Mouse (Mus musculus) liver, embryonic 14.5 days (tissue): ENCODE data around the gene Nectin2. TPM values are rescaled to one million over a fixed set of nuclear protein-coding genes. Genes with fewer than 3 reads are reported as not detected.
A peak's percentile ranks its signal among the peaks of the same experiment; 100 is the strongest.
"Not testable (repeated sequence)": the region's sequence is repeated elsewhere in the genome, so short reads cannot be mapped to it uniquely, and the experiment has no call there.

ENCODE experiments used
- ATAC-seq: fragments of 200-750 bp; cut with Nextera tagmentation; 2 replicates; pipeline ENCODE4 v1.8.0; 2017; ENCODE audit warnings: moderate number of reproducible peaks, mild to moderate bottlenecking, moderate library complexity; ENCODE audit not compliant: insufficient read depth
- DNase-seq, 3 experiments: peaks; one replicate each; pipeline ENCODE4 v3.0.0-alpha.2; 2012 to 2013; ENCODE audit warnings: low read depth in 3 of 3, low spot score in 3 of 3
- H3K27ac ChIP-seq: fragments of 300-500 bp; sonication (generic); 2 replicates; pipeline ENCODE4 v1.5.1; 2014; ENCODE audit warnings: moderate library complexity, mild to moderate bottlenecking, control low read depth, inconsistent platforms
- H3K27me3 ChIP-seq: fragments of 300-500 bp; sonication (generic); 2 replicates; pipeline ENCODE4 v1.6.1; 2014; ENCODE audit warnings: mild to moderate bottlenecking, low read length, moderate library complexity; ENCODE audit not compliant: control insufficient read depth, insufficient read depth
- H3K36me3 ChIP-seq: fragments of 300-500 bp; sonication (generic); replicated peaks from 2 replicates; pipeline ENCODE4 v1.6.1; 2014; ENCODE audit warnings: low read depth; ENCODE audit not compliant: control insufficient read depth, insufficient read depth
- H3K4me1 ChIP-seq, 2 experiments: fragments of 200-500 bp in 1 of 2; fragments of 300-500 bp in 1 of 2; sonication (generic) in 1 of 2; replicated peaks; 2 replicates each; pipeline ENCODE4 v1.6.1; 2012 to 2014; ENCODE audit warnings: antibody characterized with exemption in 1 of 2, inconsistent platforms in 1 of 2, low read length in 1 of 2; ENCODE audit not compliant: control insufficient read depth in 2 of 2, insufficient read depth in 2 of 2
- H3K4me2 ChIP-seq: fragments of 300-500 bp; sonication (generic); 2 replicates; pipeline ENCODE4 v1.6.1; 2014; ENCODE audit warnings: low read depth, mild to moderate bottlenecking, control low read depth, moderate library complexity
- H3K4me3 ChIP-seq, 2 experiments: fragments of 200-500 bp in 1 of 2; fragments of 300-500 bp in 1 of 2; sonication (generic) in 1 of 2; 2 replicates each; pipeline ENCODE4 v1.5.1; 2012 to 2014; ENCODE audit warnings: low read depth in 2 of 2, low read length in 2 of 2, mild to moderate bottlenecking in 2 of 2, control low read depth in 1 of 2, inconsistent platforms in 1 of 2, moderate library complexity in 1 of 2; ENCODE audit not compliant: insufficient read depth in 1 of 2
- H3K9ac ChIP-seq: fragments of 300-500 bp; sonication (generic); replicated peaks from 2 replicates; pipeline ENCODE4 v1.6.1; 2014; ENCODE audit warnings: mild to moderate bottlenecking, control low read depth, moderate library complexity
- H3K9me3 ChIP-seq: fragments of 300-500 bp; sonication (generic); 2 replicates; pipeline ENCODE4 v1.6.1; 2016; ENCODE audit warnings: low read length, mixed read lengths; ENCODE audit not compliant: control insufficient read depth
- CTCF ChIP-seq: IDR thresholded peaks from 2 replicates; pipeline ENCODE4 v1.5.1; 2016; ENCODE audit warnings: antibody characterized with exemption, low read depth, control low read depth
- EP300 ChIP-seq: IDR thresholded peaks from 2 replicates; pipeline ENCODE4 v1.6.1; 2016; ENCODE audit warnings: antibody characterized with exemption, low read depth
- WGBS: fragments of 180-500 bp; shearing (Covaris S2); extraction: QIAGEN DNeasy Blood & Tissue Kit; methylation state at CpG from one replicate; pipeline ENCODE4 v1.1.7; 2014; ENCODE audit not compliant: insufficient replicate concordance; 5-methylcytosine and 5-hydroxymethylcytosine counted together
- polyA plus RNA-seq, 2 experiments: library from polyadenylated mRNA; depleted of rRNA in 1 of 2; stranded (reverse) in 1 of 2; unstranded in 1 of 2; fragments of >200 nt; fragmentation: Nextera tagmentation in 1 of 2; extraction: Ambion mirVana in 1 of 2; gene quantifications; 2 replicates each; pipeline versions ENCODE4 v1.2.1 to v1.2.3; 2012 to 2014

Nectin2 gene
- polyA plus RNA-seq, 2 experiments: 7.8 to 10.2 TPM

GRCm38 (mm10) chr7:19792701-19793630 lies 42.7 kb upstream of the Nectin2 start:
- DNase-seq (no peak), ATAC-seq (no peak)
- H3K9ac ChIP-seq: no peak overlapping the region
- no peaks in the 10 kb centered on the region for H3K36me3 ChIP-seq
- 59% methylated on average over 19 of the region's 19 CpGs for WGBS
- H3K4me3 ChIP-seq: no peak overlapping the region
- H3K9me3 ChIP-seq: no peaks in the 10 kb centered on the region
- H3K4me2 ChIP-seq: no peak overlapping the region
- H3K27me3 ChIP-seq: peaks cover 12% of the 10 kb centered on the region
- 0 out of 4 replicates have a peak, but pooled peaks cover 0 to 3% of the 10 kb centered on the region in 2 experiments for H3K4me1 ChIP-seq
- TF ChIP-seq CTCF (no peak), EP300 (no peak)
- H3K27ac ChIP-seq: no peak overlapping the region

DNA sequence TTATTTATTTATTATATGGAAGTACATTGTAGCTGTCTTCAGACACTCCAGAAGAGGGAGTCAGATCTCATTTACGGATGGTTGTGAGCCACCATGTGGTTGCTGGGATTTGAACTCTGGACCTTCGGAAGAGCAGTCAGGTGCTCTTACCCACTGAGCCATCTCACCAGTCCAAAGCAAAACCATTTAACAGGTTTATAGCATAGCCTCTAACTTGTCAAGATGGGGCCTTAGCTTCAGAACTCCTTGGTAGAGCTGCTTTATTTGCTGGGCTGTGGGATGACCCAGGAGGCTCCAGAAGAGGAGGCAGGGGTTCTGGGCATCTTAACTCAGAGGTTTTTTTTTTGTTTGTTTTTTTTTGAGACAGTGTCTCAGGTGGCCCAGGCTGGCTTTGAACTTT lies 41.2 kb upstream of the Nectin2 start:
- 71% methylated on average over 2 of the region's 2 CpGs for WGBS

DNA sequence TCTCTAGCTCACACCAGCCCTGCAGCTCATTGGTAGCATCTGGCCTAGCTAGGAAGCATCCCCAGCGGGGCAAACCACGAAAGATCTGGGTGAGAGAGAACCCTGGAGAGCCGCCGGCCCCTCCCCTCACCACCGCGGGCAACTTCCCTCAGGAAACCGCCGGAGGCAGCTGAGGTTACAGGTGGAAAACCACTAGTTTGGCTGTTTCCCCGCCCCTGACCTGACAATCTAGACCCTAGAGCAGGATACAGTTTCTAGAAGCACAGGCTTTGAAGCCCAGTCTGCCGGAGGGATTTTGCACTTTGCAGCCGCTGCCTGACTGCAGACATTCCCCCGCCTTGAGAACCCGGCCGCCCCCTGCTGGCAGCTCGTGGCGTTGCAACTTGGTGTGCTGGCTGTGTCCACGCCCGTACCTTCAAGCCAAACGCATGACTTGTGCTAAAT lies 39.6 kb upstream of the Nectin2 start:
- Histone ChIP-seq H3K4me1 (0 out of 4 replicates have a peak, but pooled peaks cover 0 to 3% of the 10 kb centered on the region in 2 experiments), H3K36me3 (no peaks in the 10 kb centered on the region)
- under 1% methylated on average over 19 of the region's 19 CpGs for WGBS

More for the DNA sequence above, 41.2 kb upstream of the Nectin2 start:
- H3K27ac ChIP-seq, H3K27me3 ChIP-seq, H3K4me3 ChIP-seq, ATAC-seq, H3K36me3 ChIP-seq, H3K4me2 ChIP-seq, H3K4me1 ChIP-seq, H3K9me3 ChIP-seq, DNase-seq, H3K9ac ChIP-seq: not testable (repeated sequence)

DNA sequence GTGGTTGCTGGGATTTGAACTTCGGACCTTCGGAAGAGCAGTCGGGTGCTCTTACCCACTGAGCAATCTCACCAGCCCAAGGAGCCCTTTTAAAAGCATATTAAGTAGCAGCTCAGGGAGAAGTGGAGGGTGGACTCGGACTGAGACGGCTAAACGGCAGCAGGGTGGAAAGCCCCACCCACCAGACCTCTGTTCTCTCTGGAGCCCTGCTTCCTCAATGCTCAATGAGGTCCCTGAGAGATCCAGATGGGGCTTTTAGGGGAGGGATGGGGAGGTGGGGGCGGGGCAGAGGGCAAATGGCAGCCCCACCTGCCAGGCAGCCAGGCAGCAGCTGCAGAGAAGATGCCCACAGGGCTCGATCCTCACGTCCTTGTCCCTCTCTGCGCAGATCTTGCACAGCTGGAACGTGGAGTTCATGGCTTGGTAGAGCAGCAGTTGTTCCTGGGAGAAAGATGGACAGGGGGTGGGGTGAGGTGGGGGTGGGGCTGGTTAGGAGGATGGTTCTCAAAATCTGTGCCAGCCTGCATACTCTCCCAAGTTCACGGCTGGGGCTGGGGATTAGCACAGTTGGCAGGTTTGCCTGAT lies 35.7 kb upstream of the Nectin2 start:
- H3K9me3 ChIP-seq: no peaks in the 10 kb centered on the region
- H3K4me2 ChIP-seq: no peak overlapping the region
- DNase-seq: no peak
- TF ChIP-seq CTCF (no peak), EP300 (no peak)
- no peak overlapping the region for H3K9ac ChIP-seq
- ATAC-seq: no peak
- H3K4me3 ChIP-seq: no peak overlapping the region
- WGBS: 35% methylated on average over 12 of the region's 12 CpGs
- H3K4me1 ChIP-seq: 0 out of 4 replicates have a peak, but pooled peaks cover 0 to 3% of the 10 kb centered on the region in 2 experiments
- H3K36me3 ChIP-seq: no peaks in the 10 kb centered on the region
- no peaks in the 10 kb centered on the region for H3K27me3 ChIP-seq
- H3K27ac ChIP-seq: no peak overlapping the region

More for the DNA sequence above, 39.6 kb upstream of the Nectin2 start:
- Histone ChIP-seq H3K9me3 (no peaks in the 10 kb centered on the region), H3K27me3 (no peaks in the 10 kb centered on the region), H3K4me3 (peak overlapping the region in 1 of 2 experiments; percentile 4; a peak in 1 of 4 replicates), H3K9ac (no peak overlapping the region), H3K27ac (no peak overlapping the region), H3K4me2 (peak overlapping the region; percentile 39)
- ATAC-seq (peak; percentile 55; the same call in 1 of the 2 replicates), DNase-seq (peak; percentile 26 to 51 (median 38))
- TF ChIP-seq CTCF (peak; percentile 98), EP300 (no peak)
